Mouse (Mus musculus) kidney, adult 2 months (tissue): Measurements from ENCODE around the gene Akr1b3.

Experiments used
- CTCF ChIP-seq: fragments of 200-500 bp; conservative IDR thresholded peaks from 2 replicates; pipeline ENCODE4 v1.5.1; 2011; ENCODE audit warnings: low read depth, mild to moderate bottlenecking, control low read depth, low read length, moderate library complexity, mixed read lengths; ENCODE audit not compliant: insufficient read depth, insufficient read length
- POLR2A ChIP-seq: fragments of 200-500 bp; IDR thresholded peaks from one replicate; pipeline ENCODE4 v1.6.1; 2011; ENCODE audit warnings: low read depth, low read length, control low read depth

DNA sequence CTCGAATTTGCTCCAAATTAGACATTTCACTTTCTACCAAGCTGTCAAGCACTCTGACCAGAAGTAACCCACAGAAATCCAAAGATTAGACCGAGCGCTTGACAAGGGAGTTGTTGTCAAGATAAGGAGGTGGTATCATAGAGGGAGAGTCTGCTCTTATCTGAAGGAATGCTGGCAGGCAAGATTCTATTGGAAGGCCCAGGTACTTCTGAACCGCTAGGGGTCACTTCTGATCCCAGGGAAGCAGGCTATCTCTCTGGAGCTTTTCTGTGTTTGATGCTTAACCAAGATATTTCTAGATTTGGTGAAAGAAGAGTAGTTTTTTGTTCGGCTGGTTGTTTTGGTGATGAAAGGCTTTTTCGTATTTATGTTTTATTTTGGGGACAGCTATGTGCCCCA lies 38.1 kb upstream of the Akr1b3 start:
- TF ChIP-seq CTCF (0 out of 2 replicates have a peak, but pooled peaks have one; percentile 3), POLR2A (no peak)
